Mouse (Mus musculus) left cerebral cortex, adult 8-10 months (tissue): ENCODE results near the gene Sufu. TPM values are rescaled to one million over a fixed set of nuclear protein-coding genes. Genes with fewer than 3 reads are reported as not detected.

Source experiments
- DNase-seq, 2 experiments: peaks; one replicate each; pipeline ENCODE4 v3.0.0; 2022; ENCODE audit warnings: low spot score in 2 of 2
- total RNA-seq, 4 experiments: library from RNA; stranded (reverse); gene quantifications; 2 replicates each; pipeline ENCODE4 v1.2.4; 2022

Sufu gene
- total RNA-seq, 4 experiments from 2014 or later: 15.8 to 20.0 (median 19.7) TPM

GRCm38 (mm10) chr19:46510824-46511223 lies 114.1 kb downstream of the Sufu start:
- DNase-seq: no peak

- no peak for DNase-seq
Observed at GRCm38 (mm10) chr19:46511263-46511662, 114.6 kb downstream of the Sufu start.

- no peak for DNase-seq
Observed at GRCm38 (mm10) chr19:46514387-46514786, 117.7 kb downstream of the Sufu start.

GRCm38 (mm10) chr19:46515287-46515821 lies 118.7 kb downstream of the Sufu start:
- DNase-seq: no peak

GRCm38 (mm10) chr19:46516667-46517528 lies 120.2 kb downstream of the Sufu start:
- no peak for DNase-seq

GRCm38 (mm10) chr19:46517529-46518351 lies 121.0 kb downstream of the Sufu start:
- no peak for DNase-seq

- DNase-seq: no peak
Observed at GRCm38 (mm10) chr19:46518352-46518787, 121.7 kb downstream of the Sufu start.

GRCm38 (mm10) chr19:46518828-46519621 lies 122.3 kb downstream of the Sufu start:
- DNase-seq: no peak

- no peak for DNase-seq
Observed at GRCm38 (mm10) chr19:46521698-46522097, 125.0 kb downstream of the Sufu start.

- no peak for DNase-seq
Observed at GRCm38 (mm10) chr19:46522433-46523044, 125.8 kb downstream of the Sufu start.

- DNase-seq: no peak
Observed at GRCm38 (mm10) chr19:46523131-46523479, 126.4 kb downstream of the Sufu start.

GRCm38 (mm10) chr19:46523480-46524151 lies 126.9 kb downstream of the Sufu start:
- peak in 1 of 2 experiments; percentile 91 for DNase-seq

GRCm38 (mm10) chr19:46524152-46524544 lies 127.5 kb downstream of the Sufu start:
- no peak for DNase-seq

GRCm38 (mm10) chr19:46524601-46525321 lies 128.1 kb downstream of the Sufu start:
- DNase-seq: no peak

GRCm38 (mm10) chr19:46525691-46526631 lies 129.3 kb downstream of the Sufu start:
- DNase-seq: no peak

- no peak for DNase-seq
Observed at GRCm38 (mm10) chr19:46527632-46528528, 131.2 kb downstream of the Sufu start.

- DNase-seq: no peak
Observed at GRCm38 (mm10) chr19:46528529-46529213, 132.0 kb downstream of the Sufu start.
